Mouse (Mus musculus) ovary, postnatal 10 days (tissue): ENCODE data around the gene Lrrc27.

Experiments
- DNase-seq: peaks from one replicate; pipeline ENCODE4 v3.0.0; 2022; ENCODE audit warnings: low spot score

The Lrrc27 gene

GRCm38 (mm10) chr7:139275586-139275985 lies 62.8 kb downstream of the Lrrc27 start:
- DNase-seq: no peak

GRCm38 (mm10) chr7:139276150-139276549 lies 63.4 kb downstream of the Lrrc27 start:
- no peak for DNase-seq

DNA sequence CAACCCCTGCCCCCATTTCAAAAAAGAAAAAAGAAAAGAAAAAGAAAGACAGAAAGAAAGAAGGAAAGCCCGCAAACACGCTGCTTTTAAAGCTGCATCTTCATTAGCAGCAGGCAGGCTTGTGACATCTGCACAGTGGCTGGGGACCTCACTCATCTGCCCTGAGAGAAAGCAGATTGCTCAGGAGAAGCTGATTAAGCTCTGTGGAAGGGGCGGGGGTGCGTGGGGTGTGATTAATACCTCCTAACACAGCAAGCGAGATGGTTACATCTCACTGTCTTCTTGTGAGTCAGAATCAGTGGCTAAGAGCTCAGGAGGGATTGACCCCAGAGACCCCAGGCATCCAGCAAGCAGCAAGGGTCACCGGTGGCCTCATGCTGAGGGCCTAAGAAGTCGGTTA lies 64.7 kb downstream of the Lrrc27 start:
- DNase-seq: no peak

- no peak for DNase-seq
Measured at GRCm38 (mm10) chr7:139279571-139279970, 66.8 kb downstream of the Lrrc27 start.

DNA sequence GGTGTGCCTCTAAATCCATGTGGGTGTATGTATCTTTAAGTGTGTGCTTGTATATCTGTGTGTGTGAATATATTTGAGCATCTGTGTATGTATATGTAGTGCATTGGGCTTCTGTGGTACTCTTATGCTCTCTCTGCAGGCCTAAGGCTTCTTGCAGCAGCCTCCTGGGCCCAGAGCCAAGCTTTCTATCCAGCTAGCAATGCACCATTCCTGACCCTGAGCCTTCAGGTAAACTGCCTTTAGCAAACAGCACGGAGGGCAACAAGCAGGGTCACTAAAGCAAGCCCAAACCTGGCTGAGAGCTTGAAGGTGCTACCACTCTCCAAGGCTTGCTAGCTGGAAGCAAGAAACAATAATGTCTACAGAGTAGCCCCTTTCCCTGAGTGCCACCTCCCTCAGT lies 67.3 kb downstream of the Lrrc27 start:
- DNase-seq: no peak

GRCm38 (mm10) chr7:139281195-139281594 lies 68.4 kb downstream of the Lrrc27 start:
- DNase-seq: no peak

DNA sequence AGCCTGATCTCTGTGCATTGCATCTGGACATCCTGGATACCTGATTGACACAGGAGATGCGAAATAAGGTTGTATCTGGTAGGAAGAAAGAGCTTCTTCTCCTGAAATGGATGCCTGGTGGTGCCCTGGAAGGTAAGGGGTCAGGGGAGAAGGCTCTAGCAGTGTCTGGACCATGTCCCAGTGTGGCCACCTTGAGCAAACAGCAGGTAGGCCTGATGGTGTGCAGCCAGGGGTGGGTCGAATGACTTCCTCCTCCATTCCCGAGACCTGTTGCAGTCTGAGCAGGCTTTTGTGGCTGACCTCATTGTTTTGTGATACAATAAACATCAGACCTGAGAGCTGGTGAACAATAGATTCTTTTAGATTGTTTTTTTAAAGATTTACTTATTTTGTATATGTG lies 69.2 kb downstream of the Lrrc27 start:
- no peak for DNase-seq

- DNase-seq: no peak
Measured at GRCm38 (mm10) chr7:139285295-139285943, 72.6 kb downstream of the Lrrc27 start.

GRCm38 (mm10) chr7:139288540-139288939 lies 75.8 kb downstream of the Lrrc27 start:
- DNase-seq: no peak
